Mouse (Mus musculus): ENCODE measurements around the gene Frmd6.

DNA sequence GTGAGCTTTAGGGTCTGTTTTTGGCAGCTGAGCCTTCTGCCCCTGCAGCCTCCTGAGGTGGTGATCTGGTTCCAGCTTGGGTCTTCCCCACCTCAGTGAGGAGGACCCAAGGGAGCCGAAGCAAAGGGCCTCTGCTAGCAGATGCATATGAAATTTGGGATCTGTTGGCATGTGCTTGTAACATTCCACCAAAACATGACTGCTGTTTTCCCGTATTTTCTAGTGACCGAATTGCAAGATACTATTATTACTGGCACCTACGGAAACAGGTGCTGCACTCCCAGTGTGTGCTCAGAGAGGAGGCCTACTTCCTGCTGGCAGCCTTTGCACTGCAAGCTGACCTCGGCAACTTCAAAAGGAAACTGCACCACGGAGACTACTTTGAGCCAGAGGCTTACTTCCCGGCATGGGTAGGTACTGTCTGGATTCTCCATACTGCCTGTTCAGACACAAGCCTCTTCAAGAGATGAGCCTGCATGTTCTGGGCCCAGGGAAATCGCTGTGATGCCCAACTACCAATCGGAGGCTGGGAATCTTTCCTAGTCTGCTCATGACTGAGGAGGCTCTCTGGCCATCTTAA lies 55.2 kb downstream of the Frmd6 start:
- no peak for TF ChIP-seq CTCF (IDR thresholded peaks at IDR 0.05; ENCODE audit: control insufficient read depth, insufficient read depth, low read length)
- no peak for TF ChIP-seq POLR2A (IDR thresholded peaks at IDR 0.05; ENCODE audit: borderline replicate concordance, control insufficient read depth, low read depth, low read length)

Measured in bone marrow, adult 2 months (tissue).